Mouse (Mus musculus): ENCODE data around the gene Ift74.

DNA sequence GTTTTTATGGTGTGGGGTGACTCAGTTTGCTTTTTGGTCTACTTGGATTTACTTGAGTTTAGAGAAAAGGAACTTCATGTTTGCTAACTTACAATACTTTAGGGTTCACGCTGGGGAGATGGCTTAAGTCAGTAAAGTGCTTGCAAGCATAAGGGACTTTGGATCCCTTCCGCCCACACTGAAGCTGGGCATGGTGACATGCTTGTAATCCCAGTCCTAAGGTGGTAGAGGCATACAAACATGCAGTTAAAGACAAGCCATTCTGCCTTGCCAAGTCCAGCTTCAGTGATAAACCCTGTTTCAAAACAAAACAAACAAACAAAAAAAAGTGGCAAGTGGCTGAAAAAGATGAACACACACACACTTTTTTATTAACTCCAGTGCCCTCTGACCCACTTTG, 66.9 kb downstream of the Ift74 start:
- no peak for TF ChIP-seq POLR2A (IDR thresholded peaks at IDR 0.05; ENCODE audit: control insufficient read depth, low read depth, low read length)
- no peak for TF ChIP-seq CTCF (IDR thresholded peaks at IDR 0.05; ENCODE audit: control insufficient read depth, insufficient read depth, insufficient replicate concordance, low read depth, low read length)
